Mouse (Mus musculus): ENCODE results near the gene Cacna1a. TPM values are rescaled to one million over a fixed set of nuclear protein-coding genes. Genes with fewer than 3 reads are reported as not detected.

Cacna1a gene
- total and polyA plus RNA-seq, 2 experiments from 2014 or later: 16.5 to 70.5 TPM

- Histone ChIP-seq H3K27ac (no peak overlapping the region), H3K36me3 (ENCODE audit: insufficient read depth, low read length) (peaks cover 36% of the 10 kb centered on the region), H3K4me3 (ENCODE audit: low read length) (no peak overlapping the region), H3K4me1 (ENCODE audit: insufficient read depth, low read length) (no peaks in the 10 kb centered on the region), H3K27me3 (ENCODE audit: insufficient read depth, low read length) (no peaks in the 10 kb centered on the region), H3K4me2 (ENCODE audit: low read depth, low read length) (no peak overlapping the region), H3K9me3 (ENCODE audit: low read length) (no peaks in the 10 kb centered on the region), H3K9ac (replicated peaks; ENCODE audit: low read length) (no peak overlapping the region)
- 91% methylated on average over 5 of the region's 5 CpGs for WGBS
- TF ChIP-seq CTCF (IDR thresholded peaks at IDR 0.05; ENCODE audit: low read depth): no peak
- DNase-seq (ENCODE audit: low spot score) (no peak), ATAC-seq (no peak)
Measured at GRCm38 (mm10) chr8:84677305-84677704, 289.1 kb downstream of the Cacna1a start.

GRCm38 (mm10) chr8:84681476-84681875 lies 293.2 kb downstream of the Cacna1a start:
- Histone ChIP-seq H3K4me3 (ENCODE audit: low read length) (no peak overlapping the region), H3K4me1 (ENCODE audit: insufficient read depth, low read length) (peaks cover 18% of the 10 kb centered on the region), H3K36me3 (ENCODE audit: insufficient read depth, low read length) (no peaks in the 10 kb centered on the region), H3K9ac (replicated peaks; ENCODE audit: low read length) (no peak overlapping the region), H3K27ac (no peak overlapping the region), H3K4me2 (ENCODE audit: low read depth, low read length) (no peak overlapping the region), H3K9me3 (ENCODE audit: low read length) (no peaks in the 10 kb centered on the region), H3K27me3 (ENCODE audit: insufficient read depth, low read length) (no peaks in the 10 kb centered on the region)
- TF ChIP-seq CTCF (IDR thresholded peaks at IDR 0.05; ENCODE audit: low read depth): no peak
- DNase-seq (ENCODE audit: low spot score): no peak
- ATAC-seq: no peak
- 73% methylated on average over 2 of the region's 2 CpGs for WGBS

- DNase-seq (ENCODE audit: low spot score) (no peak), ATAC-seq (no peak)
- no peaks in the 10 kb centered on the region for H3K36me3 ChIP-seq (ENCODE audit: insufficient read depth, low read length)
- TF ChIP-seq CTCF (IDR thresholded peaks at IDR 0.05; ENCODE audit: low read depth): no peak
- H3K4me1 ChIP-seq (ENCODE audit: insufficient read depth, low read length): peaks cover 18% of the 10 kb centered on the region
- no peak overlapping the region for H3K27ac ChIP-seq
- no peak overlapping the region for H3K4me3 ChIP-seq (ENCODE audit: low read length)
- H3K9me3 ChIP-seq (ENCODE audit: low read length): no peaks in the 10 kb centered on the region
- no peak overlapping the region for H3K9ac ChIP-seq (replicated peaks; ENCODE audit: low read length)
- WGBS: 89% methylated on average over 2 of the region's 2 CpGs
- no peak overlapping the region for H3K4me2 ChIP-seq (ENCODE audit: low read depth, low read length)
- no peaks in the 10 kb centered on the region for H3K27me3 ChIP-seq (ENCODE audit: insufficient read depth, low read length)
Measured at GRCm38 (mm10) chr8:84682257-84682656, 294.0 kb downstream of the Cacna1a start.

DNA sequence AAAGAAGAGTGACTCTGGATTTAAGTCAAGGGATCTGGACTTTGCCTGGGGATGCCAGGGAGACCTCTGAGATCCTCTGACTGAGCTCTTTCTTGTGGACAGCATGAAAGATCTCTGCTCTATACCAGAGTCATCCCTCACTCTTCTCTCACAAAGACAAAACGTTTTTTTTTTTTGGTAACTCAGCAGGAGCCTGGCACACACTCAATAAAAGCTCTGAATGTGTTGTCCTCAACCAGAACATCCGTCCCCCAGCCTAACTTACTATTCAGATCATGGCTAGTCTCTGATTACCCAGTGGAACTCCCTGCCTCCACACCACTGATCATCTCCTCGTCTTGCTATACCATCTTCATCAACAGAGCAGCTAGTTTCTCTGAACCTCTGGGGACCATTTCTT lies 296.3 kb downstream of the Cacna1a start:
- H3K4me2 ChIP-seq (ENCODE audit: low read depth, low read length): no peak overlapping the region
- H3K27me3 ChIP-seq (ENCODE audit: insufficient read depth, low read length): no peaks in the 10 kb centered on the region
- DNase-seq (ENCODE audit: low spot score) (peak; percentile 58), ATAC-seq (no peak)
- H3K4me1 ChIP-seq (ENCODE audit: insufficient read depth, low read length): peaks cover 22% of the 10 kb centered on the region
- no peak overlapping the region for H3K4me3 ChIP-seq (ENCODE audit: low read length)
- peak overlapping the region; percentile 41; the same call in 1 of the 2 replicates for H3K27ac ChIP-seq
- TF ChIP-seq CTCF (IDR thresholded peaks at IDR 0.05; ENCODE audit: low read depth): no peak
- 10% methylated on average over 3 of the region's 3 CpGs for WGBS
- no peaks in the 10 kb centered on the region for H3K36me3 ChIP-seq (ENCODE audit: insufficient read depth, low read length)
- H3K9ac ChIP-seq (replicated peaks; ENCODE audit: low read length): no peak overlapping the region
- H3K9me3 ChIP-seq (ENCODE audit: low read length): no peaks in the 10 kb centered on the region

GRCm38 (mm10) chr8:84686191-84687002 lies 298.2 kb downstream of the Cacna1a start, which contains the start of gene Trmt1:
TSS of gene Trmt1 (plus strand) at chr8:84686307.
- Histone ChIP-seq H3K4me2 (ENCODE audit: low read depth, low read length) (peak within 1 kb of the TSS; percentile 94), H3K9ac (replicated peaks; ENCODE audit: low read length) (peak within 1 kb of the TSS; percentile 100), H3K4me3 (ENCODE audit: low read length) (peak within 1 kb of the TSS; percentile 100), H3K36me3 (ENCODE audit: insufficient read depth, low read length) (no peaks in the 10 kb centered on the region), H3K9me3 (ENCODE audit: low read length) (no peaks in the 10 kb centered on the region), H3K27me3 (ENCODE audit: insufficient read depth, low read length) (no peaks in the 10 kb centered on the region), H3K4me1 (ENCODE audit: insufficient read depth, low read length) (peaks cover 22% of the 10 kb centered on the region), H3K27ac (peak within 1 kb of the TSS; percentile 89)
- DNase-seq (ENCODE audit: low spot score): peak; percentile 52
- TF ChIP-seq CTCF (IDR thresholded peaks at IDR 0.05; ENCODE audit: low read depth): no peak
- ATAC-seq: no peak
- 6% methylated on average over 20 of the region's 20 CpGs for WGBS

- 1% methylated on average over 46 of the region's 62 CpGs for WGBS
- DNase-seq (ENCODE audit: low spot score): peak; percentile 47
Measured at GRCm38 (mm10) chr8:84687003-84687704, 298.9 kb downstream of the Cacna1a start.

More at GRCm38 (mm10) chr8:84687003-84687704, 298.9 kb downstream of the Cacna1a start:
- no peak for TF ChIP-seq CTCF (IDR thresholded peaks at IDR 0.05; ENCODE audit: low read depth)
- peaks cover 22% of the 10 kb centered on the region for H3K4me1 ChIP-seq (ENCODE audit: insufficient read depth, low read length)
- H3K9me3 ChIP-seq (ENCODE audit: low read length): no peaks in the 10 kb centered on the region
- H3K4me3 ChIP-seq (ENCODE audit: low read length): peak overlapping the region; percentile 100
- no peaks in the 10 kb centered on the region for H3K27me3 ChIP-seq (ENCODE audit: insufficient read depth, low read length)
- ATAC-seq: peak; percentile 30
- peak overlapping the region; percentile 100 for H3K9ac ChIP-seq (replicated peaks; ENCODE audit: low read length)
- peaks cover 3% of the 10 kb centered on the region for H3K36me3 ChIP-seq (ENCODE audit: insufficient read depth, low read length)
- H3K27ac ChIP-seq: peak overlapping the region; percentile 89
- H3K4me2 ChIP-seq (ENCODE audit: low read depth, low read length): peak overlapping the region; percentile 94

Data from hindbrain, postnatal 0 days (tissue).